ENCODE assay signal across 8 mouse cellular contexts in the genomic region with DNA sequence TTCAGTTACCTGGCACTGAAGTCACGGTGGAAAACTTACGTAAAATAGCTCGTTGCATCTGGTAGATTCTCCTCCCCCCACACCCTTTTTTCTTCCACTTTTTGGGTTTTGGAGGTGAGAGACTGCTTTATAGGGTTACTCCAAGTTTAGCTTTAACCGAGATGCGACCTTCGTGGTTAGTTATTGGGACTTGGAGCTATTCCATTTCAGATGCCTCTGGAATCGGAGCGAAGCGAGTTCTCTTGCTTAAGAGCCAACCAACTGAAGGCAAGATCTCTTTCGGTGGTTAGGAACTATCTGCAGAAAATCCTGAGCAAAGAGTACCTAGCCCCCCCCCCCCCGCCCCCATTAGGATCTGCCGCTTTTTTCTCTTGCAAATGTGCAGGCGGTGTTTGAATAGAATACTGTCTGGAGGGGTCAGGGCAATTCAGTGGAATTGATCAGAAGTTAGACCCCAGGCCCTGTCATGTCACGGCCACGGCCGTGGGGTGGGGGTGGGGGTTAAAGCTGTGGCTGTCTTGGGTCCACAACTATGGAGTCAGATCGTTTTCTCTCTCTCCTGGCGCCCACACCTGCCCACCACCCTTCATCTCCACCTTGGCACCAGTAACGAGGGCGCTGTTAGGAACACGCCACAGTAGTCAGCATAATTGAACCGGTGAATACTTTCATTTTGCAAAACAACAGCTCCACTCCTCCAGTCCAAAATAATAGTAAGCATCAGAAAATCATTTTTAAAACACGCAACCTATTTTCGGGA.
A peak's percentile ranks its signal among the peaks of the same experiment; 100 is the strongest.
DNase-seq lines count a peak whose midpoint lies in the region; ATAC-seq and TF ChIP-seq lines count a peak whose summit lies in the region.

No protein-coding gene starts in this region.

- no peak for TF ChIP-seq RAD21 in MEL (IDR thresholded peaks at IDR 0.05; ENCODE audit: low read depth, low read length)

- H3K4me2 ChIP-seq in heart, embryonic 14.5 days (ENCODE audit: low read length): peak overlapping the region; percentile 88
- H3K4me2 ChIP-seq in forebrain, embryonic 12.5 days: peak overlapping the region; percentile 73
- peak overlapping the region; percentile 29; the same call in 1 of the 2 replicates for H3K4me2 ChIP-seq in liver, embryonic 15.5 days

- no peak for TF ChIP-seq EP300 in MEL (IDR thresholded peaks at IDR 0.05; ENCODE audit: low read depth in 1 of 2, low read length in 2 of 2)

- H3K79me2 ChIP-seq in MEL (ENCODE audit: control insufficient read depth, insufficient read depth, low read length, poor library complexity): peaks cover 28% of the 10 kb centered on the region

- TF ChIP-seq CTCF in MEL (IDR thresholded peaks at IDR 0.05 in 2 of 3, conservative IDR thresholded peaks at IDR 0.05 in 1 of 3; ENCODE audit: control insufficient read depth in 1 of 3, insufficient read depth in 1 of 3, low read depth in 2 of 3, low read length in 3 of 3, poor library complexity in 1 of 3, severe bottlenecking in 1 of 3): no peak

- no peak overlapping the region for H3K9ac ChIP-seq in heart, embryonic 14.5 days (ENCODE audit: low read length)
- H3K9ac ChIP-seq in MEL (ENCODE audit: control insufficient read depth, low read depth, low read length, poor library complexity, severe bottlenecking): peak overlapping the region; percentile 97
- H3K9ac ChIP-seq in forebrain, embryonic 12.5 days: peak overlapping the region; percentile 100
- H3K9ac ChIP-seq in liver, embryonic 15.5 days: no peak overlapping the region

- peaks cover 6 to 13% of the 10 kb centered on the region in 2 experiments for H3K4me1 ChIP-seq in heart, embryonic 14.5 days (ENCODE audit: control insufficient read depth in 2 of 2, insufficient read depth in 2 of 2, low read length in 2 of 2)
- peaks cover 0 to 5% of the 10 kb centered on the region in 2 experiments; a peak in 3 of 4 replicates for H3K4me1 ChIP-seq in MEL (ENCODE audit: control insufficient read depth in 1 of 2, insufficient read depth in 2 of 2, low read length in 2 of 2)
- H3K4me1 ChIP-seq in forebrain, embryonic 12.5 days: no peaks in the 10 kb centered on the region
- H3K4me1 ChIP-seq in liver, embryonic 15.5 days (replicated peaks): peaks cover 9% of the 10 kb centered on the region

- H3K9me3 ChIP-seq in heart, embryonic 14.5 days (ENCODE audit: control insufficient read depth, low read length): no peaks in the 10 kb centered on the region
- no peaks in the 10 kb centered on the region for H3K9me3 ChIP-seq in MEL (replicated peaks; ENCODE audit: insufficient read depth, low read length)
- H3K9me3 ChIP-seq in forebrain, embryonic 12.5 days: no peaks in the 10 kb centered on the region
- no peaks in the 10 kb centered on the region for H3K9me3 ChIP-seq in liver, embryonic 15.5 days (replicated peaks)

- 4% methylated on average over 24 of the region's 24 CpGs for WGBS in heart, embryonic 14.5 days
- WGBS in forebrain, embryonic 12.5 days: 1% methylated on average over 24 of the region's 24 CpGs
- WGBS in liver, embryonic 15.5 days (ENCODE audit: insufficient replicate concordance): 4% methylated on average over 24 of the region's 24 CpGs

- ATAC-seq in heart, embryonic 14.5 days (ENCODE audit: insufficient number of reproducible peaks, insufficient read depth, low FRiP score, low read depth): no peak
- no peak for ATAC-seq in forebrain, embryonic 12.5 days (ENCODE audit: low FRiP score)
- ATAC-seq in liver, embryonic 15.5 days (ENCODE audit: insufficient read depth): no peak

- H3K27ac ChIP-seq in heart, embryonic 14.5 days (replicated peaks in 1 of 2; ENCODE audit: control insufficient read depth in 1 of 2, insufficient read depth in 1 of 2, low read depth in 2 of 2, low read length in 2 of 2): no peak overlapping the region
- H3K27ac ChIP-seq in MEL (ENCODE audit: control insufficient read depth, low read depth, low read length): peak overlapping the region; percentile 70
- peak overlapping the region; percentile 100 for H3K27ac ChIP-seq in forebrain, embryonic 12.5 days
- H3K27ac ChIP-seq in liver, embryonic 15.5 days (replicated peaks): no peak overlapping the region

- intact Hi-C loops in heart, postnatal 25 days (cut with DNase I): loop anchor here (10.0 kb wide), 1 partner anchor 491 kb away; a partner anchor contains a TSS

- H3K27me3 ChIP-seq in heart, embryonic 14.5 days (ENCODE audit: control insufficient read depth, insufficient read depth, low read length): peaks cover 88% of the 10 kb centered on the region
- no peaks in the 10 kb centered on the region for H3K27me3 ChIP-seq in MEL (ENCODE audit: control insufficient read depth in 1 of 2, insufficient read depth in 2 of 2, low read length in 2 of 2)
- no peaks in the 10 kb centered on the region for H3K27me3 ChIP-seq in forebrain, embryonic 12.5 days
- H3K27me3 ChIP-seq in liver, embryonic 15.5 days: peaks cover 85% of the 10 kb centered on the region

- H3K4me3 ChIP-seq in heart, embryonic 14.5 days (ENCODE audit: control insufficient read depth in 1 of 2, insufficient read depth in 1 of 2, low read depth in 1 of 2, low read length in 2 of 2): peak overlapping the region; percentile 28 to 32
- peak overlapping the region; percentile 85 to 89 for H3K4me3 ChIP-seq in MEL (ENCODE audit: control insufficient read depth in 1 of 2, insufficient read depth in 1 of 2, low read depth in 2 of 2, low read length in 2 of 2)
- H3K4me3 ChIP-seq in forebrain, embryonic 12.5 days (replicated peaks): peak overlapping the region; percentile 87
- H3K4me3 ChIP-seq in liver, embryonic 15.5 days (replicated peaks): no peak overlapping the region

- no peak for DNase-seq in heart, postnatal 25 days (ENCODE audit: low spot score)
- DNase-seq in MEL (ENCODE audit: low read depth, low spot score): peak; percentile 68
- DNase-seq in frontal cortex, postnatal 10 days (ENCODE audit: low spot score in 2 of 2): no peak
- no peak for DNase-seq in adrenal gland, postnatal 25 days
- no peak for DNase-seq in thymus, postnatal 4 days

- peak in 1 of 2 experiments; percentile 27; a peak in 1 of 4 replicates for TF ChIP-seq POLR2A in MEL (IDR thresholded peaks at IDR 0.05; ENCODE audit: control insufficient read depth in 1 of 2, insufficient read depth in 1 of 2, low read depth in 1 of 2, low read length in 2 of 2, poor library complexity in 1 of 2)

- H3K36me3 ChIP-seq in heart, embryonic 14.5 days (ENCODE audit: control insufficient read depth, insufficient read depth, low read length): no peaks in the 10 kb centered on the region
- H3K36me3 ChIP-seq in MEL (ENCODE audit: control insufficient read depth in 1 of 2, insufficient read depth in 2 of 2, low read length in 2 of 2): peaks cover 0 to 2% of the 10 kb centered on the region in 2 experiments; a peak in 3 of 4 replicates
- peaks cover 36% of the 10 kb centered on the region for H3K36me3 ChIP-seq in forebrain, embryonic 12.5 days (replicated peaks)
- no peaks in the 10 kb centered on the region for H3K36me3 ChIP-seq in liver, embryonic 15.5 days (replicated peaks)

TF ChIP-seq in MEL, 35 proteins besides CTCF, POLR2A, EP300 and RAD21:
- TF ChIP-seq ETS1 (IDR thresholded peaks at IDR 0.05; ENCODE audit: low read depth, low read length) (peak; percentile 19; the same call in 1 of the 2 replicates), NELFE (IDR thresholded peaks at IDR 0.05; ENCODE audit: low read depth, low read length) (no peak), MYC (IDR thresholded peaks at IDR 0.05; ENCODE audit: low read depth, low read length) (no peak)
TF ChIP-seq in MEL: peak in this region for 1.

Comparison
In these comparisons a context has a peak if more than half of its experiments do, and no peak if none do; other contexts are left out.
1. H3K27ac ChIP-seq: peak in MEL (single experiment) and forebrain, embryonic 12.5 days (single experiment); none in heart, embryonic 14.5 days (0 of 2) and liver, embryonic 15.5 days (single experiment).
2. H3K4me2 ChIP-seq: peak in every context shown above with its lines; median percentile 88 in heart, embryonic 14.5 days; 73 in forebrain, embryonic 12.5 days; 29 in liver, embryonic 15.5 days.
3. H3K9ac ChIP-seq: peak in MEL (single experiment) and forebrain, embryonic 12.5 days (single experiment); none in heart, embryonic 14.5 days (single experiment) and liver, embryonic 15.5 days (single experiment).